Mouse (Mus musculus): ENCODE measurements at regions not wholly inside any gene's neighbourhood (a gene's known extent, or its start where the extent isn't known, plus 50 kb on each side); places are given as distances from the start of the nearest gene placed in this dataset.

DNA sequence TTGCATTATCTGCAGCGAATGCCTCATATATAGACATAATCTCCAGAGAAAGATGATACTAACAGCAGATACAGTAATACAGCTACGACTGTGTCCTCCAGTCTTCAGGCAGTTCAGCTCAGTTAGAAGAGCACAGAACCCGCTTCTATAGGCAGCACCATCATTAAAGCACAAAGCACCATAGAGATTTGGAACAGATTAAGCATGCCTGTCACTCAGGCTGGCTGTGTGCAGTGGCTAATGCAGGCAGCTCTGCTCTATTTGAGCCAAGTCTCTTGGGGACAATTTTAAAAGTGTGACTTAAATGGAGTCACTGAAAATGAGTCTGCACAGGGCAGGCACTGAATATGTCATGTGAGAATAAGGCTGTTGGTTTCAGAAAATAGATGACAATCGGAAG is 1660.7 kb upstream of the Flrt2 start:
- Histone ChIP-seq H3K27ac (replicated peaks) (no peak overlapping the region), H3K4me3 (no peak overlapping the region), H3K27me3 (replicated peaks; ENCODE audit: low read depth, poor library complexity, severe bottlenecking) (no peaks in the 10 kb centered on the region), H3K9me3 (no peaks in the 10 kb centered on the region), H3K4me1 (no peaks in the 10 kb centered on the region), H3K36me3 (replicated peaks) (no peaks in the 10 kb centered on the region)
- DNase-seq (ENCODE audit: low spot score), result peak; percentile 9
- 61% methylated on average over 4 of the region's 4 CpGs for WGBS

DNA sequence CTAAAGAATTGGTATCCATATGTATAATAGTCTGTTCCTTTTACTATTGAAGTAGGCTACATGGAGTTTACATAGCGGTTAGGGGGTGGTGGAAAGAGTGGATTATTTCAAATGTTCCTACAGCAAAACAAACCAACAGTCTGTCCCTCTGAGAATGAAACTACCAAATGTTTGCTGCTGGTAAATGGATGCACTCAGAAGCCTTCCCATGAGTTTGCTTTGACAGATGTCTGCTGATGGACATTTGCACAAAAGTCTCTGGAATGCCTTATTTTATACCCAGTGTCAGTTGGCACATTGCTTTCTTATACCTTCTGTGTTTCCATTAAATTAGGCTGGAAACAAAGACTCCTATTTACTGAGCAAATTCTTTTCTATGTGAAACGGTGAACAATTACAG is 1644.1 kb upstream of the Flrt2 start:
- no peaks in the 10 kb centered on the region for H3K9me3 ChIP-seq
- H3K4me3 ChIP-seq, result no peak overlapping the region
- no peak overlapping the region for H3K27ac ChIP-seq (replicated peaks)
- no peak for DNase-seq (ENCODE audit: low spot score)
- no peaks in the 10 kb centered on the region for H3K36me3 ChIP-seq (replicated peaks)
- 68% methylated on average over 2 of the region's 2 CpGs for WGBS
- no peaks in the 10 kb centered on the region for H3K4me1 ChIP-seq
- no peaks in the 10 kb centered on the region for H3K27me3 ChIP-seq (replicated peaks; ENCODE audit: low read depth, poor library complexity, severe bottlenecking)

DNA sequence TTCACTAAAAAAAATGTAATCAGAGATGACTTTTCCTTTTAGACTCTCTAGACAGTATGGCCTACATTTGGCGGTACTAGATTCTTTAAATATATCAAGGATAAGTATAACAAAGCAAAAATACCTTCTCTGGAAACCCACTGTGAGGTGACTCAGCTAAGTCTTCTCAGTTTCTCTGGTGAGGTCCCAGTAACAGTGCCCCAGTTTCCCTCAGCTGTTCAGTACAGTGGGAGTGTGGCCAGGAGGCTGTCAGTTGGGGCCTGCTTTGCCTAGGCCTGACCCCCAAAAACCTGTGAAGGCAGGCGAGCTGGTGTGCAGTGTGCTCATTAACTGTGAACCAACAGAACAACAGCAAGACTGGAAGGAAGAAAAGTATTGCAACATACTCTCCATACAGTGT is 1634.3 kb upstream of the Flrt2 start:
- Histone ChIP-seq H3K4me1 (no peaks in the 10 kb centered on the region), H3K4me3 (no peak overlapping the region), H3K27ac (replicated peaks) (no peak overlapping the region), H3K27me3 (replicated peaks; ENCODE audit: low read depth, poor library complexity, severe bottlenecking) (no peaks in the 10 kb centered on the region), H3K9me3 (no peaks in the 10 kb centered on the region), H3K36me3 (replicated peaks) (no peaks in the 10 kb centered on the region)
- no peak for DNase-seq (ENCODE audit: low spot score)
- WGBS, result 87% methylated on average over 2 of the region's 2 CpGs

DNA sequence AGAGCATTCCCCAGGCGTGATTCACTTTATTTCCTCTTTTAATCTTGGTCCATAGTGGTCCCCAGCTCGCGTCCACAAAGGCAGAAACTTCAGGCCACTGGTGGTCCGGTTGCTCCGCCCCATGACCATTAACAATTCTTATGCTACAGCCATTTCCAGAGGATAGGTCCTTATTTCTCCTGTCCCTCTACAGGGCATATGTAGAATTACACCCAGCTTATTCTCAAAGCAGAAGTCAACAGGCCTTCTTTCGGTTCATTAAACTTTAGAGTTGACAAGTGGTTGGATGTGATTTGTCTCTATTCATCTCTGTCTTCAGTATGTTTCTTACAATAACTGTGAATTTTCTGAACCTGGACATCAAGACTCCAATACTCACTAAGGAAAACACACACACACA is 1632.4 kb upstream of the Flrt2 start:
- H3K27ac ChIP-seq (replicated peaks), result no peak overlapping the region

DNA sequence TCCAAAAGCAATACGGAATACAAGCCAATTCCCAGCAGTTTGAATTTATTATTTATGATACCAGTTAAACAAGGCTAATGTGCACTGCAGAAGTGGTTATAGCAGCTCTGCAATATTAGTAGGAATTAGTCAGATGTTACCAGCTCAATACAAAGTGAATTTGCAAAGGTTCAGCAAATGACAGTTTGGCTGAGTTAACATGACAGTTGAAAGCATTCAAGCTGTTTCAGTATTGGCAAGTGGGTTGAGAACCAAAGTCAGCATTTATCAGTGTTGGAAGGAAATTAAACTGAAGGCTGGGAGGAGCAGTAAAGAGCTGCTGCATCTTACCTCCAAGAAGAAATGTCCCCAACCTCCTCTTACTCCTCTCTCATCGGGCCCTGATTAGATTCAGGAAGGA is 1631.7 kb upstream of the Flrt2 start:
- Histone ChIP-seq H3K36me3 (replicated peaks) (no peaks in the 10 kb centered on the region), H3K27ac (replicated peaks) (no peak overlapping the region), H3K27me3 (replicated peaks; ENCODE audit: low read depth, poor library complexity, severe bottlenecking) (no peaks in the 10 kb centered on the region), H3K9me3 (no peaks in the 10 kb centered on the region), H3K4me1 (no peaks in the 10 kb centered on the region), H3K4me3 (no peak overlapping the region)
- WGBS, result 84% methylated on average over 2 of the region's 2 CpGs
- no peak for DNase-seq (ENCODE audit: low spot score)

More for the DNA sequence above, 1632.4 kb upstream of the Flrt2 start:
- H3K36me3 ChIP-seq (replicated peaks), result no peaks in the 10 kb centered on the region
- no peaks in the 10 kb centered on the region for H3K9me3 ChIP-seq
- H3K4me1 ChIP-seq, result no peaks in the 10 kb centered on the region
- 85% methylated on average over 6 of the region's 6 CpGs for WGBS
- no peaks in the 10 kb centered on the region for H3K27me3 ChIP-seq (replicated peaks; ENCODE audit: low read depth, poor library complexity, severe bottlenecking)
- no peak overlapping the region for H3K4me3 ChIP-seq
- DNase-seq (ENCODE audit: low spot score), result no peak

DNA sequence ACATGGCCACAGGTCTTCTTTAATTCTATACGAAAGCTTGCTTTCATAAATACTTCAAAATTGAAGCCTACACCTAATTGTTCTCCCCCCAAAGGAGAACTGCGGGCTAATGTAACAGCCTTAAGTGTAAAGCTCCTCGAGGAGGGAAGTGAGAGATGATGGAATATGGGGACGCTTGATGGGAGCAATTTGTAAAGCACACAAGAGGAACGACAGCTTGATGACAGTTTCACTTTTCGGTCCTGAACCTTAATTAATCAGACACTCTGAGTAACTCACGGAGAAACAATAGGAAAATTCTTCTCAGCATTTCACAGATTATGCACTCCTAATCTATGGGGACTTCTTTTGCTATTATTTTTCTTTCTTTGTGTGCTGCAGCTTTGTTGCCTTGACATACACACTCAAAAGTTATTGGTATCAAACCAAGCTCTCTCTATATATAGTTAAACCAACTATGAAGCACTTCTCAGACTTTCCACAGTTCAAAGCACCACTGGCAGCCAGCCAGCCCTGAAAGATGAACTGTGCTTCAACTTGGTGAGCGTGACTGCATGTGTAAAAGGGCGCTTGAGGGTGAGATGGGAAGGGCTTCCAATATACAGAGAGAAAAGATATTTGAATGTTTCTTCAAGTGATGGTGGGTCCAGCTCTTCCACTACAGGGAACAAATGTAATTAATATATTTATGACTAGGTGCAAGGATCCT is 1625.4 kb upstream of the Flrt2 start:
- H3K4me1 ChIP-seq, result no peaks in the 10 kb centered on the region
- H3K4me3 ChIP-seq, result no peak overlapping the region
- H3K27ac ChIP-seq (replicated peaks), result no peak overlapping the region
- no peaks in the 10 kb centered on the region for H3K36me3 ChIP-seq (replicated peaks)
- WGBS, result 74% methylated on average over 9 of the region's 9 CpGs
- no peaks in the 10 kb centered on the region for H3K9me3 ChIP-seq
- no peaks in the 10 kb centered on the region for H3K27me3 ChIP-seq (replicated peaks; ENCODE audit: low read depth, poor library complexity, severe bottlenecking)
- DNase-seq (ENCODE audit: low spot score), result no peak

DNA sequence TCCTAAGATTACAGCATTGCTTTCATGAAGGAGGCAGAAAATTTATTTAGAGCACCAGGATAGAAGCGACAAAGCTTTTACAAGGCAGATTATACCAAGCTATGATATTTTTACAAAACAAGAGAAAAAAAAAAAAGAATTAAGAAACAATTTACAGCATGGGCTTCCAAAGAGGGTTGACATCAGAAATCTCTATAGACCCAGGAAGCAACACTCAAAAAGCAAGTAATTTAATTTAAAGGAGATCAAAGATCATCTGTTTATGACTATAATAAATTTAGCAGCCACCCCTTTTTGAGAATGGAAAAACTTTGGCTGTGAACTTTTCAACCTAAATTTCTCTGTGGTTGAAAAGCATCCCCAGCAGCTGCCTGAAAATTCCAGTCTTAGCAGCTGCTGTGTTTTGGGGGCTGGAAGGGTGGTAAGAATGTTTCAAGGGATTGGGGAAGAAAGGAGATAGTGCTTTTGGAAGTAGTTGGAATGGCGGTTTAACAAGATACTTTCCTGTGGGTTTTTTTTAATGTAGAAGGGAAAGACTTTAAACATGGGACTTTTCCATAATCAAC is 1621.0 kb upstream of the Flrt2 start:
- Histone ChIP-seq H3K27me3 (replicated peaks; ENCODE audit: low read depth, poor library complexity, severe bottlenecking) (no peaks in the 10 kb centered on the region), H3K27ac (replicated peaks) (no peak overlapping the region), H3K4me3 (no peak overlapping the region), H3K4me1 (no peaks in the 10 kb centered on the region), H3K9me3 (no peaks in the 10 kb centered on the region), H3K36me3 (replicated peaks) (no peaks in the 10 kb centered on the region)
- DNase-seq (ENCODE audit: low spot score), result no peak
- WGBS, result 88% methylated on average over 2 of the region's 2 CpGs

DNA sequence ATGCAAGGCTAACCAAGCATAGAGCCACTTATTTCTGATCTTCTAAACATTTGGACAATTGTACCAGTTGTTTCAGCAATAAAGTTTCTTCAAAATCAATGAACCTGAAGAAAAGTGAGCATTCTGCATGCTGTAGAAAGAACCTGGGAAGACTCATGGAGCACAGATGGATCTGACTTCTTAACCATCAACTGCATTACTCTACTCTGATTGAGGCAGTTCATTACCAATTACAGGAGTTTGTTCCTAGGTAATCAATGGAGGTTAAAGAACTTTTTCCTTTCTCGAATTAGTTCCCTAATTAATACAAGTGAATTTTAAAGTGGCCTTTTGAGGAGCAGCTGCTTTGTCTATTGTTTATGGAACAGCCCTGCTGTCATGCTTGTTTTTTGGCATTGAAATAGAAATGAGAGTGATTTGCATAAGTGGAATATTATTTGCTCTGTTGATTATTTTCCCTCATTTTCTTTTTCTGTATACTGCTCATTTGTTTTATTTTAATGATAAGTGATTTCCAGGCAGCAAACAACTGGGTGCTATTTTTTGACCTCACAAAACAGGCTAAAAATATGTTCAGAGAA is 1586.4 kb upstream of the Flrt2 start:
- H3K9me3 ChIP-seq, result no peaks in the 10 kb centered on the region
- no peak overlapping the region for H3K27ac ChIP-seq (replicated peaks)
- no peaks in the 10 kb centered on the region for H3K27me3 ChIP-seq (replicated peaks; ENCODE audit: low read depth, poor library complexity, severe bottlenecking)
- no peak overlapping the region for H3K4me3 ChIP-seq
- H3K4me1 ChIP-seq, result no peaks in the 10 kb centered on the region
- H3K36me3 ChIP-seq (replicated peaks), result no peaks in the 10 kb centered on the region
- no peak for DNase-seq (ENCODE audit: low spot score)
- WGBS, result 52% methylated on average over 1 of the region's 1 CpGs

DNA sequence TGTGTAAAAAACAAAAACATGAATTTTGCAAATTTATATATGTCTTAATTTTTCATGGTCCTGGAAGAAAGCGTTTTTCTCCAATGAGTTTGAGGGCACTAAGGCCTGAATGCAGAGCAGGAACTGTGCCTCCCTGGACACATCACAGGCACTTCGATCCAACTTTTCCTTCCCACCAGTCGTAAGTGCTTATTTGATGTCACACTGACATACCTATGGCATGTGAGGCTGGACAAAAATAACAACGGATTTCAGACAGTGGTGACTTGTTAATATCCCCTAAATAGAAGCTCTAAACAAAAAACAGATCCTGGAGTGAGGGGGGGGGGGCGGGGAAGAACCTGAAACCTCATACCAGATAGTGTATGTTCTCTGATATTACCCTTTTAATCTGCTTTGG is 1541.9 kb upstream of the Flrt2 start:
- Histone ChIP-seq H3K36me3 (replicated peaks) (no peaks in the 10 kb centered on the region), H3K27ac (replicated peaks) (no peak overlapping the region), H3K27me3 (replicated peaks; ENCODE audit: low read depth, poor library complexity, severe bottlenecking) (no peaks in the 10 kb centered on the region), H3K4me3 (no peak overlapping the region), H3K9me3 (no peaks in the 10 kb centered on the region), H3K4me1 (no peaks in the 10 kb centered on the region)
- DNase-seq (ENCODE audit: low spot score), result no peak
- WGBS, result 76% methylated on average over 5 of the region's 5 CpGs

DNA sequence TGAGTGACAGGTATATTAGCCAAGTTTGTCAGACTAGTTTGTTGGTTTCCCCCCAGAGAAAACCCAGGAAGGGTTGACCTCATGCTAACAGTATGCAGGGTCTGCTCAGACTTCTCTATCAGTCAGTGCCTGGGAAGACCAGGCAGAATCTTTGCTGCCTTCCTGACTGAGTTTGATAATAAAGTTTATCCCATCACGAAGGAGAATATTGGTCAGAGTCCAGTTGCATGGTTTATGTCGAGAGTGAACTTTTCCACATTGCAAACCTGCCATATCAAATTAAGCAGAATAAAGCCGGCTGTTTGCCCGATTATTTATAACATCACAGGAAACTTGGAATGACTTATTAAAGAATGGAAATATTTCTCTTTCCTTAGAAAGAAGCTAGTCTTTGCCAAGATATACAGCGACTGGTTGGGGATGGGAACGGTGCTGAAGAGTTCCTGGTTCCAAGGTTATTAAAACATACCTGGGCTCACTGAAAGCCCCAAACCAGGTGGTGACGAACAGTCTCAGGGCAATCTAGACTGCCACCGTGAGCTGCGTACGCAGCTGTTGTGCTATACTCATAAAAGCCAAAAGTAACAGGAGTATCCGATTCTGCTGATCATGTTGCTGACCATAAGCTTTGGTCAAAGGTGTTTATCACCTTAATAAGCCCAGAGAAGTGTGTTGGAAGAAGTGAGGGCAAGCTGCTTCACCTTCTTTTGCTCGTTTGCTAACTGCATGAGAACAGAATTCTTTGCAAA is 1536.7 kb upstream of the Flrt2 start:
- Histone ChIP-seq H3K36me3 (replicated peaks) (no peaks in the 10 kb centered on the region), H3K27ac (replicated peaks) (no peak overlapping the region), H3K27me3 (replicated peaks; ENCODE audit: low read depth, poor library complexity, severe bottlenecking) (no peaks in the 10 kb centered on the region), H3K4me1 (no peaks in the 10 kb centered on the region), H3K4me3 (no peak overlapping the region), H3K9me3 (no peaks in the 10 kb centered on the region)
- DNase-seq (ENCODE audit: low spot score), result no peak
- WGBS, result 86% methylated on average over 12 of the region's 12 CpGs

DNA sequence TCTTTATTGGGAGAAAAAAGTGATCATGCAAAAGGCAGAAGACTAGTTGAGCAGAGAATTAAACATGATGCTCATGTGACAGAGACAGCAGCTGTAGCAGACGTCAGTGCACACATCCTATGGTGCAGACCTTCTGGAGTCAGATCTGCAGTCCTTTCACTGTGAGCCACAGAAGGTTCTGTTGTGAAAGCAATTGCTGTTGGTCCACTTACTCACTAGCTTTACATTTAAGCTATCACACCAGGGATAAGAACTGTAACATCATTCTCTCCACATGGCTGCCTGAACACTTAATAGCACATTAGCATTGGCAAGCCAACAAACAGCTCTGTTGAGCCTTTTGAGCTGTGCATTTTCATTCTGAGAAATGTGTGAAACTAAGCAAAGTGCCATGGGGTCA is 1509.7 kb upstream of the Flrt2 start:
- WGBS, result 52% methylated on average over 1 of the region's 1 CpGs
- Histone ChIP-seq H3K36me3 (replicated peaks) (no peaks in the 10 kb centered on the region), H3K4me3 (no peak overlapping the region)

DNA sequence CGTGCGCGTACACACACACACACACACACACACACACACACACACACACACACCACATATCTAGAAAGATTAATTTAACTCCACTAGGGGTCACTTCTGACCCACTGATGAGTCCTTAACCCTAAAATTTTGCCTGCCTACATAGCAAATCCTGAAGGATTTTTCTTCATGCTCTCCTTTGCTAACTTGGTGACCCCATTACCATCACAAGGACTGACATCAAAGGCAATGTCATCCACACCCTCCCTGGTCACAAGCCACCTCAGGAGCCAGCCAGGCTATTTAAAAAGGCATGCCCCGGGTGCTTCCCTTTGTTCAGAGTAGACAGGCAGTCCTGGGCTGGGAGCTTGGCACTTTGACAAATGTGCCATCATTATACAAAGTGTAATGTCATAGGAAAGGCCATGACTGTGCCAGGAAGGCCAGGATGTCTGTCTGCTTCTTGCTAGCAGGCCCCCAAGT is 1501.4 kb upstream of the Flrt2 start:
- Histone ChIP-seq H3K27ac (replicated peaks) (0 out of 2 replicates have a peak overlapping the region, but pooled peaks have one; percentile 19), H3K9me3 (no peaks in the 10 kb centered on the region), H3K4me3 (no peak overlapping the region), H3K4me1 (peaks cover 4% of the 10 kb centered on the region; the same call in 1 of the 2 replicates), H3K27me3 (replicated peaks; ENCODE audit: low read depth, poor library complexity, severe bottlenecking) (no peaks in the 10 kb centered on the region), H3K36me3 (replicated peaks) (no peaks in the 10 kb centered on the region)
- WGBS, result 78% methylated on average over 4 of the region's 4 CpGs
- peak; percentile 17 for DNase-seq (ENCODE audit: low spot score)

More for the DNA sequence above, 1509.7 kb upstream of the Flrt2 start:
- Histone ChIP-seq H3K27ac (replicated peaks) (no peak overlapping the region), H3K4me1 (no peaks in the 10 kb centered on the region), H3K9me3 (no peaks in the 10 kb centered on the region), H3K27me3 (replicated peaks; ENCODE audit: low read depth, poor library complexity, severe bottlenecking) (no peaks in the 10 kb centered on the region)
- DNase-seq (ENCODE audit: low spot score), result no peak
